Mouse (Mus musculus) heart, postnatal 36 days (tissue): Measurements from ENCODE around the gene Krtap3-1. TPM values are rescaled to one million over a fixed set of nuclear protein-coding genes. Genes with fewer than 3 reads are reported as not detected.

Experiments used
- DNase-seq, 2 experiments: peaks; one replicate each; pipeline ENCODE4 v3.0.0; 2021 to 2022
- intact Hi-C: fragments of 180-260 bp; cut with DNase I; formaldehyde crosslinking; loops from one replicate; pipeline ENCODE4 v1.15.1; 2025
- total RNA-seq, 2 experiments: library from RNA; stranded (reverse); gene quantifications; 2 replicates each; pipeline ENCODE4 v1.2.3; 2021

Gene Krtap3-1
- total RNA-seq, 2 experiments from 2014 or later, result not detected

DNA sequence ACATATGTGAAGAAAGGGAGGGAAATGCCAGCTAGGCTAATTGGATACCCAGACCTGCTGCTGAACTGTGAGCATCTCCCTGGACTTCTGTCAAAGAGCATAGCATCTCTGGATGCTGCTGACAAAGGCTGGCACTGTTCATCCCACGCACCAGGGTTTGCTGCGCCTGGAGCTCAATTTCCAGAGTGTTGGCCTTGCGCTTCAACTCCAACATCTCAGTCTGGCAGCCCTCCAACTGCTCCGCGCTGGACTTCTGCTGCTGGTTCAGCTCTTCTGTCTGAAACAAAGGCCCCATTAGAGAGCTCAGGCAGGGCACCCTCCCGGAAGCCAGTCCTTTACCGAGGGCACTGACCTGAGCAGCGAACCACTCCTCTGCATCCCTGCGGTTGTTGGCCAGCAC, 26.7 kb downstream of the Krtap3-1 start:
- peak in 1 of 2 experiments; percentile 3 for DNase-seq
- intact Hi-C loops, result no loop called here

DNA sequence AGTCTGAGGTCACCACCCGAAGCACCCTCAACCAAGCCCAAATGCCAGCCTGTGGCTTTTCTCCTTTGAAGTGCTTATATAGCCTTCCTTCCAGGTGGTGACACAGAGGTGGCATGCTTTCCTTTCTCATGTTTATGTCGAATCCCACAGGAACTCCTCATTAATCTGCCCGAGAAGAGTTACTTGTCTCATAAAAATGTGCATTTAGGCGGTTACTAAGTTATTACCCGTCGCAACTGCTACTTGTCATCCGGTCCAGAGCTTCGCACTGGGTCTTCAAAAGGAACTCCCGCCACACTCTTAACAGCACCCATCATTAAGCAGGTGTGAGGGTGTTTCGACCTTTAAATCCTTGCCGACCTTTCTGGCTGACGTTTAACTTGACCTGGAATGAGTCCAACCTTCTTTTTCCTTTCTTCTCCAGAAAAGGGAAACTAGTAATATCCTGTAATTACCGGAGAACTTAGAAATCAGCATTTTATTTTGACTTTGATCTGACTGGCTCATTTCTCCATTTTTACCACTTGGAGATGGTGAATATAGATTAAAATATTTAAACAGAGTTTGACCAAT, 45.1 kb downstream of the Krtap3-1 start, which contains the start of gene Krt39:
TSS of gene Krt39 (minus strand) at position 51 of the 573 bp plus-strand sequence.
- intact Hi-C loops, result no loop called here
- no peak for DNase-seq

Other genes with a start within 250 kb of the Krtap3-1 start
- gene Krt25, start 243.7 kb downstream of the Krtap3-1 start, total RNA-seq, result not detected
- gene Krt26, start 228.7 kb downstream of the Krtap3-1 start, total RNA-seq, result not detected
- gene Krt27, start 215.5 kb downstream of the Krtap3-1 start, total RNA-seq, result not detected
- gene Krt28, start 191.7 kb downstream of the Krtap3-1 start, total RNA-seq, result not detected
- gene Krt10, start 177.3 kb downstream of the Krtap3-1 start, total RNA-seq, result 1 to 10 TPM; 3.4 to 3.7 TPM
- not detected for gene Krt12, start 144.4 kb downstream of the Krtap3-1 start, total RNA-seq
- gene Krt20, start 128.5 kb downstream of the Krtap3-1 start, total RNA-seq, result not detected
- gene Krt23, start 73.5 kb downstream of the Krtap3-1 start, total RNA-seq, result not detected
- not detected for gene Krt39, start 45.3 kb downstream of the Krtap3-1 start, total RNA-seq
- gene Krt40, start 23.5 kb downstream of the Krtap3-1 start, total RNA-seq, result not detected
- gene Krtap3-3, start 15.8 kb downstream of the Krtap3-1 start, total RNA-seq, result not detected
- not detected for gene Krtap3-2, start 9.8 kb downstream of the Krtap3-1 start, total RNA-seq
- gene Gm11939, start 7.2 kb downstream of the Krtap3-1 start, total RNA-seq, result not detected
- not detected for gene Krtap1-5, start 14.4 kb upstream of the Krtap3-1 start, total RNA-seq
- gene Krtap1-4, start 17.0 kb upstream of the Krtap3-1 start, total RNA-seq, result not detected
- not detected for gene Krtap1-3, start 24.7 kb upstream of the Krtap3-1 start, total RNA-seq
- gene Krtap9-3, start 31.5 kb upstream of the Krtap3-1 start, total RNA-seq, result not detected
- gene Gm11938, start 36.7 kb upstream of the Krtap3-1 start, total RNA-seq, result not detected
- gene Gm11937, start 43.6 kb upstream of the Krtap3-1 start, total RNA-seq, result not detected
- not detected for gene Krtap2-4, start 48.2 kb upstream of the Krtap3-1 start, total RNA-seq
- gene Gm11562, start 53.8 kb upstream of the Krtap3-1 start, total RNA-seq, result not detected
- gene Krtap4-1, start 61.6 kb upstream of the Krtap3-1 start, total RNA-seq, result not detected
- not detected for gene Krtap4-2, start 68.5 kb upstream of the Krtap3-1 start, total RNA-seq
- not detected for gene Krtap4-7, start 77.5 kb upstream of the Krtap3-1 start, total RNA-seq
- gene Gm11555, start 83.6 kb upstream of the Krtap3-1 start, total RNA-seq, result not detected
- not detected for gene Gm11563, start 92.3 kb upstream of the Krtap3-1 start, total RNA-seq
- gene Krtap4-6, start 99.3 kb upstream of the Krtap3-1 start, total RNA-seq, result not detected
- not detected for gene Gm14190, start 124.1 kb upstream of the Krtap3-1 start, total RNA-seq
- gene Gm14180, start 167.7 kb upstream of the Krtap3-1 start, total RNA-seq, result not detected
- not detected for gene Gm11595, start 206.3 kb upstream of the Krtap3-1 start, total RNA-seq
- gene Krtap4-8, start 214.1 kb upstream of the Krtap3-1 start, total RNA-seq, result not detected
- not detected for gene Krtap4-9, start 218.6 kb upstream of the Krtap3-1 start, total RNA-seq
- gene Gm11596, start 226.8 kb upstream of the Krtap3-1 start, total RNA-seq, result not detected
- gene Gm11569, start 232.3 kb upstream of the Krtap3-1 start, total RNA-seq, result not detected
- gene Gm11554, start 237.8 kb upstream of the Krtap3-1 start, total RNA-seq, result not detected
- not detected for gene Krtap4-13, start 243.3 kb upstream of the Krtap3-1 start, total RNA-seq
- gene Gm11564, start 249.0 kb upstream of the Krtap3-1 start, total RNA-seq, result not detected